ENCODE assay signal across 24 mouse cellular contexts in the genomic region with DNA sequence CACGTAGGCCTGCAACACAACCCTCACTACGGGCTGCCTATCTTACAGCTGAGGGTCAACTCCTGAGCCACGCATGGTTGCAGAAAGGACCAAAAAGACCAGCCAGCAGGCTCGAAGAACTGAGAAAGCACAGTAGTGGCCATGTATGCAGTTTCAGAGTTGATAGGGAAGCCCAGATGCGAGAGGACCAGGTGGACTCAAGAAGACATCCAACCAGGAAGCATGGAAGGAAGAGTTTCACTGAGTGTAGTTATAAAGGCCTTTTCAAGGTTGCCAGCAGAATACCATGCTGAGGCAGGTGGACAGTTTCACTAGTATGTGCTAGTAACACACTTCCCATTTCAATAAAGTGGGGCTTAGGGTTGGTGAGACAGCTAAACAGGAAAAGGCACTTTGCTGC. TPM values are rescaled to one million over a fixed set of nuclear protein-coding genes. Genes with fewer than 3 reads are reported as not detected.
DNase-seq lines count a peak whose midpoint lies in the region; ATAC-seq and TF ChIP-seq lines count a peak whose summit lies in the region.
"Had no signal": no experiment of that assay in that cellular context is flagged by ENCODE, and none has a peak within 500 bp of the region (broad histone marks: within the 10 kb centered on the region; RNA-seq: fewer than 3 reads in every experiment).

No protein-coding gene starts in this region.

- peak overlapping the region; percentile 90 for H3K4me2 ChIP-seq in CH12.LX (ENCODE audit: insufficient read depth, low read depth, poor library complexity, severe bottlenecking)
- no peak overlapping the region for H3K4me2 ChIP-seq in liver, embryonic 15.5 days
- H3K4me2 ChIP-seq: hindbrain, embryonic 14.5 days; lung, embryonic 15.5 days; midbrain, embryonic 13.5 days had no signal

- TF ChIP-seq POLR2A in CH12.LX (IDR thresholded peaks at IDR 0.05; ENCODE audit: low read depth, low read length), result no peak

- ATAC-seq in megakaryocyte, adult 5-6 weeks (ENCODE audit: poor library complexity, severe bottlenecking), result no peak
- no peak for ATAC-seq in liver, embryonic 15.5 days (ENCODE audit: insufficient read depth)
- ATAC-seq: forebrain, postnatal 0 days; midbrain, embryonic 13.5 days had no signal

- H3K79me2 ChIP-seq in CH12.LX (replicated peaks; ENCODE audit: control insufficient read depth, extremely low read depth, insufficient read depth, poor library complexity, severe bottlenecking), result peaks cover 72% of the 10 kb centered on the region

- 58% methylated on average over 5 of the region's 5 CpGs for WGBS in liver, embryonic 15.5 days (ENCODE audit: insufficient replicate concordance)
- 91% methylated on average over 5 of the region's 5 CpGs for WGBS in hindbrain, embryonic 10.5 days

- H3K9ac ChIP-seq in CH12.LX (ENCODE audit: insufficient read depth, low read depth), result peak overlapping the region; percentile 75; the same call in 1 of the 2 replicates
- no peak overlapping the region for H3K9ac ChIP-seq in liver, embryonic 15.5 days
- H3K9ac ChIP-seq: forebrain, postnatal 0 days; hindbrain, embryonic 14.5 days; lung, embryonic 15.5 days; midbrain, embryonic 13.5 days had no signal

- TF ChIP-seq EP300 in CH12.LX (IDR thresholded peaks at IDR 0.05; ENCODE audit: low read length), result no peak

- dilution Hi-C loops in CH12.LX (cut with MboI; ENCODE audit: extremely low pct_ligation_motif_present, extremely low pct_unique_long_range_greater_than_20kb, low sequenced_read_pairs), result no loop called here

- peaks cover 57% of the 10 kb centered on the region for H3K36me3 ChIP-seq in megakaryocyte, embryonic 14.5 days (replicated peaks; ENCODE audit: low read length)
- peaks cover 13 to 39% of the 10 kb centered on the region in 2 experiments for H3K36me3 ChIP-seq in CH12.LX (replicated peaks in 1 of 2; ENCODE audit: control insufficient read depth in 1 of 2, insufficient read depth in 1 of 2, low read length in 1 of 2)
- peaks cover 41% of the 10 kb centered on the region for H3K36me3 ChIP-seq in liver, embryonic 15.5 days (replicated peaks)
- H3K36me3 ChIP-seq in hindbrain, embryonic 10.5 days, result peaks cover 28% of the 10 kb centered on the region

- H3K27me3 ChIP-seq in megakaryocyte, embryonic 14.5 days (replicated peaks), result no peaks in the 10 kb centered on the region
- H3K27me3 ChIP-seq in CH12.LX (replicated peaks), result no peaks in the 10 kb centered on the region
- H3K27me3 ChIP-seq in liver, embryonic 15.5 days, result no peaks in the 10 kb centered on the region
- no peaks in the 10 kb centered on the region for H3K27me3 ChIP-seq in hindbrain, embryonic 10.5 days (ENCODE audit: insufficient read depth, poor library complexity, severe bottlenecking)
- H3K27me3 ChIP-seq: lung, embryonic 15.5 days; midbrain, embryonic 13.5 days had no signal

- TF ChIP-seq RAD21 in CH12.LX (IDR thresholded peaks at IDR 0.05; ENCODE audit: low read depth, low read length), result no peak

- TF ChIP-seq CTCF in gastrocnemius, adult 2 months (IDR thresholded peaks at IDR 0.05), result no peak
- no peak for TF ChIP-seq CTCF in CH12.LX (conservative IDR thresholded peaks at IDR 0.05 in 1 of 2, IDR thresholded peaks at IDR 0.05 in 1 of 2; ENCODE audit: low read depth in 2 of 2, low read length in 2 of 2)

- H3K9me3 ChIP-seq in megakaryocyte, embryonic 14.5 days, result no peaks in the 10 kb centered on the region
- H3K9me3 ChIP-seq in CH12.LX (replicated peaks; ENCODE audit: low read length), result no peaks in the 10 kb centered on the region
- no peaks in the 10 kb centered on the region for H3K9me3 ChIP-seq in liver, embryonic 15.5 days (replicated peaks)
- H3K9me3 ChIP-seq in hindbrain, embryonic 10.5 days, result no peaks in the 10 kb centered on the region
- H3K9me3 ChIP-seq: lung, embryonic 15.5 days; midbrain, embryonic 13.5 days had no signal

- H3K4me3 ChIP-seq in gastrocnemius, adult 2 months, result no peak overlapping the region
- H3K4me3 ChIP-seq in megakaryocyte, embryonic 14.5 days (replicated peaks), result peak overlapping the region; percentile 98
- H3K4me3 ChIP-seq in CH12.LX (replicated peaks in 1 of 3; ENCODE audit: low read depth in 2 of 3, low read length in 2 of 3, poor library complexity in 1 of 3), result peak overlapping the region in 1 of 3 experiments; percentile 40
- no peak overlapping the region for H3K4me3 ChIP-seq in liver, embryonic 15.5 days (replicated peaks)
- H3K4me3 ChIP-seq in hindbrain, embryonic 10.5 days, result no peak overlapping the region
- H3K4me3 ChIP-seq: lung, embryonic 15.5 days; midbrain, embryonic 13.5 days had no signal

- no peak overlapping the region; the same call in 1 of the 2 replicates for H3K27ac ChIP-seq in gastrocnemius, adult 2 months
- peak overlapping the region; percentile 35 for H3K27ac ChIP-seq in CH12.LX (ENCODE audit: insufficient read depth, low read depth)
- peak overlapping the region; percentile 82; the same call in 1 of the 2 replicates for H3K27ac ChIP-seq in liver, embryonic 15.5 days (replicated peaks)
- no peak overlapping the region for H3K27ac ChIP-seq in hindbrain, embryonic 10.5 days
- H3K27ac ChIP-seq: hindbrain, embryonic 14.5 days; lung, embryonic 15.5 days; midbrain, embryonic 13.5 days had no signal

- intact Hi-C loops in gastrocnemius, adult 2 months (cut with DNase I), result loop anchor here (10.0 kb wide), 1 partner anchor 142 kb away; a partner anchor contains a TSS

- DNase-seq in gastrocnemius, adult 2 months, result peak; percentile 2
- no peak for DNase-seq in gastrocnemius, postnatal 25 days
- DNase-seq in CH12.LX (ENCODE audit: extremely low read depth), result no peak
- DNase-seq in cerebellum, adult 11-12 months, result no peak
- DNase-seq in hindbrain, embryonic 10.5 days (ENCODE audit: low spot score), result no peak
- DNase-seq: adrenal gland, adult 2 months; cerebellum, adult 11 months; cerebellum, postnatal 14 days; embryo, embryonic 11 days; forebrain, postnatal 0 days; heart, adult 18-20 months; heart, postnatal 14 days; kidney, adult 8-10 months; kidney, postnatal 14 days had no signal

- peaks cover 89% of the 10 kb centered on the region for H3K4me1 ChIP-seq in megakaryocyte, embryonic 14.5 days
- H3K4me1 ChIP-seq in CH12.LX (ENCODE audit: control insufficient read depth in 1 of 2, insufficient read depth in 2 of 2), result peaks cover 21 to 67% of the 10 kb centered on the region in 2 experiments
- H3K4me1 ChIP-seq in liver, embryonic 15.5 days (replicated peaks), result peaks cover 73% of the 10 kb centered on the region
- peaks cover 24% of the 10 kb centered on the region for H3K4me1 ChIP-seq in hindbrain, embryonic 10.5 days (replicated peaks)

- in situ Hi-C loops in CH12.LX (cut with MboI; ENCODE audit: low pct_ligation_motif_present, low pct_unique_long_range_greater_than_20kb, low sequenced_read_pairs), result no loop called here

RNA-seq across cellular contexts. Expression of a gene that starts 6.1 kb away (rescaled TPM):
- total RNA-seq in gastrocnemius, adult 2 months (2021), result 10 to 100 TPM; 45.0 to 51.2 TPM
- total RNA-seq in gastrocnemius, postnatal 25 days (2021), result 10 to 100 TPM; 41.8 to 46.2 TPM
- 361 and 465 TPM in 2 replicates for polyA plus RNA-seq in megakaryocyte, embryonic 14.5 days (2012; ENCODE audit: insufficient read depth, low replicate concordance)
- total RNA-seq in megakaryocyte, adult 5-6 weeks (2015), result 71.1 and 72.6 TPM in 2 replicates
- total RNA-seq in megakaryocyte, adult 5-6 weeks (2017), result 85.6 and 101 TPM in 2 replicates
- total RNA-seq in CH12.LX (2012; rRNA removed) (85.6 and 91.2 TPM in 2 replicates), CH12.LX (2014; rRNA removed) (53.0 and 59.2 TPM in 2 replicates)
- polyA plus RNA-seq in CH12.LX (2012; ENCODE audit: insufficient read length, low read depth), result 108 and 118 TPM in 2 replicates
- 6.5 and 8.1 TPM in 2 replicates for polyA plus RNA-seq in liver, embryonic 15.5 days (2015; fragmentation: Nextera tagmentation; extraction: Ambion mirVana)
- polyA plus RNA-seq in hindbrain, embryonic 10.5 days (2016; fragmentation: Nextera tagmentation; extraction: Ambion mirVana), result 9.4 and 11.5 TPM in 2 replicates

RNA-seq across cellular contexts. Expression of a gene that starts 21.5 kb away (rescaled TPM):
- total RNA-seq in gastrocnemius, adult 2 months (2021), result 1 to 10 TPM; 2.6 to 3.3 TPM
- total RNA-seq in gastrocnemius, postnatal 25 days (2021), result 1 to 10 TPM; 2.4 to 3.0 TPM
- polyA plus RNA-seq in megakaryocyte, embryonic 14.5 days (2012; ENCODE audit: insufficient read depth, low replicate concordance), result 5.3 and 15.1 TPM in 2 replicates
- 8.9 and 10.7 TPM in 2 replicates for total RNA-seq in megakaryocyte, adult 5-6 weeks (2015)
- total RNA-seq in megakaryocyte, adult 5-6 weeks (2017), result 13.6 and 22.1 TPM in 2 replicates
- total RNA-seq in CH12.LX (2012; rRNA removed) (5.9 and 7.2 TPM in 2 replicates), CH12.LX (2014; rRNA removed) (4.3 TPM in 2 replicates)
- polyA plus RNA-seq in CH12.LX (2012; ENCODE audit: insufficient read length, low read depth), result 9.1 and 10.6 TPM in 2 replicates
- 34.4 and 39.1 TPM in 2 replicates for polyA plus RNA-seq in liver, embryonic 15.5 days (2015; fragmentation: Nextera tagmentation; extraction: Ambion mirVana)
- 2.1 and 2.2 TPM in 2 replicates for polyA plus RNA-seq in hindbrain, embryonic 10.5 days (2016; fragmentation: Nextera tagmentation; extraction: Ambion mirVana)

RNA-seq across cellular contexts. Expression of a gene that starts 32.1 kb away (rescaled TPM):
- total RNA-seq in gastrocnemius, adult 2 months (2021), result 10 to 100 TPM; 23.4 to 29.8 TPM
- total RNA-seq in gastrocnemius, postnatal 25 days (2021), result 10 to 100 TPM; 21.8 to 23.1 TPM
- polyA plus RNA-seq in megakaryocyte, embryonic 14.5 days (2012; ENCODE audit: insufficient read depth, low replicate concordance), result 71.8 and 116 TPM in 2 replicates
- 12.7 and 16.9 TPM in 2 replicates for total RNA-seq in megakaryocyte, adult 5-6 weeks (2015)
- 9.8 and 15.3 TPM in 2 replicates for total RNA-seq in megakaryocyte, adult 5-6 weeks (2017)
- total RNA-seq in CH12.LX (2012; rRNA removed) (131 and 136 TPM in 2 replicates), CH12.LX (2014; rRNA removed) (92.3 and 98.8 TPM in 2 replicates)
- 82.7 and 90.6 TPM in 2 replicates for polyA plus RNA-seq in CH12.LX (2012; ENCODE audit: insufficient read length, low read depth)
- 54.4 and 58.1 TPM in 2 replicates for polyA plus RNA-seq in liver, embryonic 15.5 days (2015; fragmentation: Nextera tagmentation; extraction: Ambion mirVana)
- 131 and 139 TPM in 2 replicates for polyA plus RNA-seq in hindbrain, embryonic 10.5 days (2016; fragmentation: Nextera tagmentation; extraction: Ambion mirVana)

RNA-seq across cellular contexts. Expression of a gene that starts 37.7 kb away (rescaled TPM):
- total RNA-seq in gastrocnemius, adult 2 months (2021), result under 1 TPM; 0.48 to 0.75 TPM
- total RNA-seq in gastrocnemius, postnatal 25 days (2021), result 1 to 10 TPM; 1.4 to 1.7 TPM
- polyA plus RNA-seq in megakaryocyte, embryonic 14.5 days (2012; ENCODE audit: insufficient read depth, low replicate concordance), result 0.08 TPM in 1 of 2 replicates, not detected in the other
- total RNA-seq in megakaryocyte, adult 5-6 weeks (2015), result not detected in 2 replicates
- total RNA-seq in megakaryocyte, adult 5-6 weeks (2017), result not detected in 2 replicates
- total RNA-seq in CH12.LX (2012; rRNA removed), result 0.21 and 0.25 TPM in 2 replicates
- not detected in 2 replicates for total RNA-seq in CH12.LX (2014; rRNA removed)
- polyA plus RNA-seq in CH12.LX (2012; ENCODE audit: insufficient read length, low read depth), result not detected in 2 replicates
- polyA plus RNA-seq in liver, embryonic 15.5 days (2015; fragmentation: Nextera tagmentation; extraction: Ambion mirVana), result 0.03 and 0.12 TPM in 2 replicates
- polyA plus RNA-seq in hindbrain, embryonic 10.5 days (2016; fragmentation: Nextera tagmentation; extraction: Ambion mirVana), result 1.7 and 2.8 TPM in 2 replicates

RNA-seq across cellular contexts. Expression of a gene that starts 48.9 kb away (rescaled TPM):
- total RNA-seq in gastrocnemius, adult 2 months (2021), result not detected
- not detected for total RNA-seq in gastrocnemius, postnatal 25 days (2021)
- polyA plus RNA-seq in megakaryocyte, embryonic 14.5 days (2012; ENCODE audit: insufficient read depth, low replicate concordance), result 0.16 TPM in 1 of 2 replicates, not detected in the other
- not detected in 2 replicates for total RNA-seq in megakaryocyte, adult 5-6 weeks (2015)
- not detected in 2 replicates for total RNA-seq in megakaryocyte, adult 5-6 weeks (2017)
- total RNA-seq in CH12.LX (2012; rRNA removed) (not detected in 2 replicates), CH12.LX (2014; rRNA removed) (not detected in 2 replicates)
- not detected in 2 replicates for polyA plus RNA-seq in CH12.LX (2012; ENCODE audit: insufficient read length, low read depth)
- polyA plus RNA-seq in liver, embryonic 15.5 days (2015; fragmentation: Nextera tagmentation; extraction: Ambion mirVana), result not detected in 2 replicates
- polyA plus RNA-seq in hindbrain, embryonic 10.5 days (2016; fragmentation: Nextera tagmentation; extraction: Ambion mirVana), result not detected in 2 replicates
- total RNA-seq: adrenal gland, adult 2 months; gastrocnemius, adult 18-20 months; heart, adult 18-20 months; heart, postnatal 14 days had no signal
- polyA plus RNA-seq: adrenal gland, adult 2 months; embryonic facial prominence, embryonic 14.5 days; intestine, embryonic 14.5 days; lung, embryonic 15.5 days; thymus, postnatal 0 days had no signal

Comparison
In these comparisons a context has a peak if more than half of its experiments do, and no peak if none do; other contexts are left out.
1. H3K27ac ChIP-seq: peak in CH12.LX (single experiment) and liver, embryonic 15.5 days (single experiment); none in gastrocnemius, adult 2 months (single experiment) and hindbrain, embryonic 10.5 days (single experiment).